ENCODE assay signal across 9 mouse cellular contexts in genomic region chr10:127664891-127665290, GRCm38 (mm10). TPM values are rescaled to one million over a fixed set of nuclear protein-coding genes. Genes with fewer than 3 reads are reported as not detected.
DNase-seq lines count a peak whose midpoint lies in the region; ATAC-seq and TF ChIP-seq lines count a peak whose summit lies in the region.
"Had no signal": no experiment of that assay in that cellular context is flagged by ENCODE, and none has a peak within 500 bp of the region (broad histone marks: within the 10 kb centered on the region; RNA-seq: fewer than 3 reads in every experiment).

No protein-coding gene starts in this region.

- H3K4me2 ChIP-seq in lung, postnatal 0 days (replicated peaks; ENCODE audit: low read depth, low read length): peak overlapping the region; percentile 85
- peak overlapping the region; percentile 85 for H3K4me2 ChIP-seq in intestine, embryonic 14.5 days (ENCODE audit: low read length)
- peak overlapping the region; percentile 71; the same call in 1 of the 2 replicates for H3K4me2 ChIP-seq in neural tube, embryonic 14.5 days (ENCODE audit: low read depth, low read length)

- H3K27ac ChIP-seq in cerebellum, adult 2 months (ENCODE audit: insufficient read depth, low read length): no peak overlapping the region
- 0 out of 2 replicates have a peak overlapping the region, but pooled peaks have one; percentile 99 for H3K27ac ChIP-seq in lung, postnatal 0 days (ENCODE audit: low read length)
- no peak overlapping the region for H3K27ac ChIP-seq in intestine, embryonic 14.5 days (ENCODE audit: low read depth)
- H3K27ac ChIP-seq in neural tube, embryonic 14.5 days (ENCODE audit: low read depth, low read length): no peak overlapping the region

- no peak for DNase-seq in cerebellum, adult 2 months
- DNase-seq in cerebellum, postnatal 10 days: no peak
- no peak for DNase-seq in lung, postnatal 0 days (ENCODE audit: low spot score)
- no peak for DNase-seq in lung, postnatal 10 days
- DNase-seq in intestine, embryonic 14.5 days (ENCODE audit: low spot score): no peak
- DNase-seq in gastrocnemius, postnatal 14 days: no peak
- DNase-seq: kidney, adult 11 months had no signal

- intact Hi-C loops in gastrocnemius, postnatal 14 days (cut with DNase I; ENCODE audit: low total_unique reads): loop anchor here (2.0 kb wide), 1 partner anchor 20 kb away; no protein-coding TSS in a partner anchor

- no peaks in the 10 kb centered on the region for H3K9me3 ChIP-seq in lung, postnatal 0 days (ENCODE audit: low read length)
- no peaks in the 10 kb centered on the region for H3K9me3 ChIP-seq in intestine, embryonic 14.5 days (ENCODE audit: control insufficient read depth, low read length)
- no peaks in the 10 kb centered on the region for H3K9me3 ChIP-seq in neural tube, embryonic 14.5 days (ENCODE audit: control insufficient read depth, low read length)

- TF ChIP-seq EP300 in lung, postnatal 0 days (IDR thresholded peaks at IDR 0.05): no peak

- H3K27me3 ChIP-seq in cerebellum, adult 2 months (ENCODE audit: control insufficient read depth, insufficient read depth, low read length): no peaks in the 10 kb centered on the region
- H3K27me3 ChIP-seq in lung, postnatal 0 days (replicated peaks; ENCODE audit: insufficient read depth, low read length): no peaks in the 10 kb centered on the region
- peaks cover 4% of the 10 kb centered on the region; the same call in 1 of the 2 replicates for H3K27me3 ChIP-seq in intestine, embryonic 14.5 days (replicated peaks; ENCODE audit: control insufficient read depth, insufficient read depth, low read length)
- H3K27me3 ChIP-seq in neural tube, embryonic 14.5 days (ENCODE audit: control insufficient read depth, insufficient read depth, low read length): peaks cover 45% of the 10 kb centered on the region

- peak overlapping the region; percentile 80 for H3K4me3 ChIP-seq in cerebellum, adult 2 months (replicated peaks; ENCODE audit: insufficient read depth, low read depth, low read length)
- H3K4me3 ChIP-seq in lung, postnatal 0 days (ENCODE audit: low read depth, low read length): no peak overlapping the region
- H3K4me3 ChIP-seq in intestine, embryonic 14.5 days (ENCODE audit: low read depth, low read length): peak overlapping the region; percentile 66
- no peak overlapping the region for H3K4me3 ChIP-seq in neural tube, embryonic 14.5 days (ENCODE audit: low read depth, low read length)

- TF ChIP-seq CTCF in cerebellum, adult 2 months (IDR thresholded peaks at IDR 0.05; ENCODE audit: borderline replicate concordance, insufficient read depth, low read depth, low read length): no peak
- TF ChIP-seq CTCF in lung, postnatal 0 days (IDR thresholded peaks at IDR 0.05): no peak

- TF ChIP-seq POLR2A in cerebellum, adult 2 months (IDR thresholded peaks at IDR 0.05; ENCODE audit: borderline replicate concordance, insufficient read depth, low read length): no peak

- H3K9ac ChIP-seq in lung, postnatal 0 days (replicated peaks; ENCODE audit: low read depth): peak overlapping the region; percentile 53; the same call in 1 of the 2 replicates
- peak overlapping the region; percentile 54; the same call in 1 of the 2 replicates for H3K9ac ChIP-seq in intestine, embryonic 14.5 days (ENCODE audit: low read length)
- H3K9ac ChIP-seq in neural tube, embryonic 14.5 days (replicated peaks; ENCODE audit: low read depth, low read length): no peak overlapping the region

- ATAC-seq in lung, postnatal 0 days: no peak
- no peak for ATAC-seq in intestine, embryonic 14.5 days (replicated peaks; ENCODE audit: low FRiP score, low TSS enrichment, low read depth)
- ATAC-seq in neural tube, embryonic 14.5 days (ENCODE audit: low read depth): no peak
- ATAC-seq in erythroblast, adult 5-6 weeks (replicated peaks; ENCODE audit: low FRiP score, poor library complexity, severe bottlenecking): no peak

- H3K4me1 ChIP-seq in cerebellum, adult 2 months (ENCODE audit: control insufficient read depth, insufficient read depth, low read length): peaks cover 23% of the 10 kb centered on the region
- peaks cover 39% of the 10 kb centered on the region for H3K4me1 ChIP-seq in lung, postnatal 0 days (ENCODE audit: insufficient read depth, low read depth, low read length)
- H3K4me1 ChIP-seq in intestine, embryonic 14.5 days (replicated peaks; ENCODE audit: control insufficient read depth, insufficient read depth, low read length): peaks cover 74% of the 10 kb centered on the region
- H3K4me1 ChIP-seq in neural tube, embryonic 14.5 days (ENCODE audit: control insufficient read depth, insufficient read depth, low read length): peaks cover 14% of the 10 kb centered on the region; the same call in 1 of the 2 replicates

- WGBS in cerebellum, adult 2 months: 26% methylated on average over 13 of the region's 13 CpGs
- WGBS in lung, postnatal 0 days: 38% methylated on average over 11 of the region's 13 CpGs
- WGBS in intestine, embryonic 14.5 days: 32% methylated on average over 13 of the region's 13 CpGs
- 16% methylated on average over 13 of the region's 13 CpGs for WGBS in neural tube, embryonic 14.5 days

- peaks cover 10% of the 10 kb centered on the region for H3K36me3 ChIP-seq in lung, postnatal 0 days (ENCODE audit: insufficient read depth, low read length)
- peaks cover 24% of the 10 kb centered on the region; the same call in 1 of the 2 replicates for H3K36me3 ChIP-seq in intestine, embryonic 14.5 days (ENCODE audit: control insufficient read depth, insufficient read depth, low read length)
- H3K36me3 ChIP-seq in neural tube, embryonic 14.5 days (ENCODE audit: control insufficient read depth, insufficient read depth, low read length): no peaks in the 10 kb centered on the region

RNA-seq across cellular contexts. Expression of gene Nemp1, which starts 1.8 kb away (rescaled TPM):
- polyA plus RNA-seq in cerebellum, adult 2 months (2012; rRNA removed): 6.7 and 9.0 TPM in 2 replicates
- polyA plus RNA-seq in lung, postnatal 0 days (2015; fragmentation: Nextera tagmentation; extraction: Ambion mirVana): 5.0 and 6.3 TPM in 2 replicates
- 8.8 and 8.9 TPM in 2 replicates for polyA plus RNA-seq in intestine, embryonic 14.5 days (2014; fragmentation: Nextera tagmentation; extraction: Ambion mirVana)
- 3.0 and 3.4 TPM in 2 replicates for polyA plus RNA-seq in neural tube, embryonic 14.5 days (2014; fragmentation: Nextera tagmentation; extraction: Ambion mirVana)
- total RNA-seq in erythroblast, adult 5-6 weeks (2015; ENCODE audit: low replicate concordance): 11.0 and 13.2 TPM in 2 replicates
- total RNA-seq in erythroblast, adult 5-6 weeks (2017; ENCODE audit: low replicate concordance): 12.4 and 14.3 TPM in 2 replicates
- total RNA-seq in gastrocnemius, postnatal 14 days (2021): 1 to 10 TPM; 2.3 to 2.7 TPM

RNA-seq across cellular contexts. Expression of gene Nab2, which starts 3.5 kb away (rescaled TPM):
- polyA plus RNA-seq in cerebellum, adult 2 months (2012; rRNA removed): 59.2 and 69.9 TPM in 2 replicates
- polyA plus RNA-seq in lung, postnatal 0 days (2015; fragmentation: Nextera tagmentation; extraction: Ambion mirVana): 7.7 and 8.4 TPM in 2 replicates
- polyA plus RNA-seq in intestine, embryonic 14.5 days (2014; fragmentation: Nextera tagmentation; extraction: Ambion mirVana): 7.4 and 7.5 TPM in 2 replicates
- 0.79 and 2.2 TPM in 2 replicates for polyA plus RNA-seq in neural tube, embryonic 14.5 days (2014; fragmentation: Nextera tagmentation; extraction: Ambion mirVana)
- total RNA-seq in erythroblast, adult 5-6 weeks (2015; ENCODE audit: low replicate concordance): 0.96 TPM in 1 of 2 replicates, not detected in the other
- 0.60 TPM in 1 of 2 replicates, not detected in the other for total RNA-seq in erythroblast, adult 5-6 weeks (2017; ENCODE audit: low replicate concordance)
- total RNA-seq in gastrocnemius, postnatal 14 days (2021): 1 to 10 TPM; 4.9 to 5.5 TPM

RNA-seq across cellular contexts. Expression of gene Stat6, which starts 22.1 kb away (rescaled TPM):
- 8.7 TPM in 2 replicates for polyA plus RNA-seq in cerebellum, adult 2 months (2012; rRNA removed)
- 39.1 and 41.9 TPM in 2 replicates for polyA plus RNA-seq in lung, postnatal 0 days (2015; fragmentation: Nextera tagmentation; extraction: Ambion mirVana)
- polyA plus RNA-seq in intestine, embryonic 14.5 days (2014; fragmentation: Nextera tagmentation; extraction: Ambion mirVana): 28.5 and 29.4 TPM in 2 replicates
- 1.8 and 5.3 TPM in 2 replicates for polyA plus RNA-seq in neural tube, embryonic 14.5 days (2014; fragmentation: Nextera tagmentation; extraction: Ambion mirVana)
- 15.7 and 16.7 TPM in 2 replicates for total RNA-seq in erythroblast, adult 5-6 weeks (2015; ENCODE audit: low replicate concordance)
- total RNA-seq in erythroblast, adult 5-6 weeks (2017; ENCODE audit: low replicate concordance): 15.9 and 27.1 TPM in 2 replicates
- 10 to 100 TPM; 16.1 to 16.6 TPM for total RNA-seq in gastrocnemius, postnatal 14 days (2021)

RNA-seq across cellular contexts. Expression of gene Myo1a, which starts 40.1 kb away (rescaled TPM):
- 1.2 and 1.6 TPM in 2 replicates for polyA plus RNA-seq in cerebellum, adult 2 months (2012; rRNA removed)
- polyA plus RNA-seq in lung, postnatal 0 days (2015; fragmentation: Nextera tagmentation; extraction: Ambion mirVana): 0.08 TPM in 2 replicates
- 11.5 and 15.3 TPM in 2 replicates for polyA plus RNA-seq in intestine, embryonic 14.5 days (2014; fragmentation: Nextera tagmentation; extraction: Ambion mirVana)
- polyA plus RNA-seq in neural tube, embryonic 14.5 days (2014; fragmentation: Nextera tagmentation; extraction: Ambion mirVana): 0.28 and 1.1 TPM in 2 replicates
- total RNA-seq in erythroblast, adult 5-6 weeks (2015; ENCODE audit: low replicate concordance): 0.42 TPM in 1 of 2 replicates, not detected in the other
- total RNA-seq in erythroblast, adult 5-6 weeks (2017; ENCODE audit: low replicate concordance): not detected in 2 replicates
- under 1 TPM; 0.18 to 0.53 TPM for total RNA-seq in gastrocnemius, postnatal 14 days (2021)

RNA-seq across cellular contexts. Expression of gene Lrp1, which starts 43.9 kb away (rescaled TPM):
- 346 and 366 TPM in 2 replicates for polyA plus RNA-seq in cerebellum, adult 2 months (2012; rRNA removed)
- 71.0 and 75.4 TPM in 2 replicates for polyA plus RNA-seq in lung, postnatal 0 days (2015; fragmentation: Nextera tagmentation; extraction: Ambion mirVana)
- polyA plus RNA-seq in intestine, embryonic 14.5 days (2014; fragmentation: Nextera tagmentation; extraction: Ambion mirVana): 92.1 and 96.6 TPM in 2 replicates
- 110 and 125 TPM in 2 replicates for polyA plus RNA-seq in neural tube, embryonic 14.5 days (2014; fragmentation: Nextera tagmentation; extraction: Ambion mirVana)
- total RNA-seq in erythroblast, adult 5-6 weeks (2015; ENCODE audit: low replicate concordance): 11.9 and 14.0 TPM in 2 replicates
- total RNA-seq in erythroblast, adult 5-6 weeks (2017; ENCODE audit: low replicate concordance): 9.7 and 17.0 TPM in 2 replicates
- 100 to 1,000 TPM in 1 of 2 experiments, 10 to 100 TPM in 1; 73.8 to 101 TPM for total RNA-seq in gastrocnemius, postnatal 14 days (2021)

Comparison
In these comparisons a context has a peak if more than half of its experiments do, and no peak if none do; other contexts are left out.
1. H3K4me3 ChIP-seq: peak in cerebellum, adult 2 months (single experiment) and intestine, embryonic 14.5 days (single experiment); none in lung, postnatal 0 days (single experiment) and neural tube, embryonic 14.5 days (single experiment).
2. Peak in every context shown above with its lines, with median percentiles within 50 percentile points of each other: H3K4me2 ChIP-seq.